Mouse (Mus musculus): ENCODE measurements around the gene Aox3. TPM values are rescaled to one million over a fixed set of nuclear protein-coding genes. Genes with fewer than 3 reads are reported as not detected.

Aox3 gene
- total RNA-seq, 2 experiments from 2014 or later, result not detected

DNA sequence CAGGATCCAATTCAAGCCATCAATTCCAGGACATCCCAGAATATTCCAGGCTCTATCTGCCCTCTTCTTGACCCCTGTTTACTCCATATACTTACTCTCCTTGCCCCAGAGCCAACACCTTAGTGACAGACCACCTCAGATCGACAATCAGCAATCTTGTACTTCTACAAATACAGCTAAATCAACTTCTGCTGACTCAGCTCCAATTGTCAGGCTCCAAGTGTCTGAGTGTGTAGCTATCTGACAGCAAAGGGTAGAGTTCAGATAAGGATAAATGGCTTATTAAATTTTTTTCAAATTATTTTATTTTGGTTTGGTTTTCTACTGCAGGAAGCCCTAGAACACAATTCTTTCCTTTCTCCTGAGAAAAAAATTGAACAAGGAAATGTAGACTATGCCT lies 135.6 kb downstream of the Aox3 start:
- no peak for ATAC-seq (replicated peaks; ENCODE audit: low FRiP score, poor library complexity, severe bottlenecking)

Other genes starting within 250 kb of the Aox3 start
- gene Sgo2a, start 117.2 kb upstream of the Aox3 start, total RNA-seq (2015; ENCODE audit: low replicate concordance), result 72.1 and 89.7 TPM in 2 replicates
- 94.0 and 109 TPM in 2 replicates for gene Sgo2a, start 117.2 kb upstream of the Aox3 start, total RNA-seq (2017; ENCODE audit: low replicate concordance)
- 7.6 TPM in 1 of 2 replicates, not detected in the other for gene Kctd18, start 94.2 kb upstream of the Aox3 start, total RNA-seq (2015; ENCODE audit: low replicate concordance)
- gene Kctd18, start 94.2 kb upstream of the Aox3 start, total RNA-seq (2017; ENCODE audit: low replicate concordance), result 1.4 and 11.9 TPM in 2 replicates
- 0.42 TPM in 1 of 2 replicates, not detected in the other for gene Aox1, start 83.2 kb upstream of the Aox3 start, total RNA-seq (2015; ENCODE audit: low replicate concordance)
- 0.39 and 0.76 TPM in 2 replicates for gene Aox1, start 83.2 kb upstream of the Aox3 start, total RNA-seq (2017; ENCODE audit: low replicate concordance)
- not detected in 2 replicates for gene Aox4, start 97.3 kb downstream of the Aox3 start, total RNA-seq (2015; ENCODE audit: low replicate concordance)
- gene Aox4, start 97.3 kb downstream of the Aox3 start, total RNA-seq (2017; ENCODE audit: low replicate concordance), result 0.53 TPM in 1 of 2 replicates, not detected in the other
- gene Aox2, start 165.2 kb downstream of the Aox3 start, total RNA-seq (2015; ENCODE audit: low replicate concordance), result not detected in 2 replicates
- not detected in 2 replicates for gene Aox2, start 165.2 kb downstream of the Aox3 start, total RNA-seq (2017; ENCODE audit: low replicate concordance)

Measured in erythroid progenitor cell, adult 5-6 weeks (primary cell).